Mouse (Mus musculus): ENCODE measurements at regions not wholly inside any gene's neighbourhood (a gene's known extent, or its start where the extent isn't known, plus 50 kb on each side); places are given as distances from the start of the nearest gene placed in this dataset.

- TF ChIP-seq CTCF (IDR thresholded peaks at IDR 0.05; ENCODE audit: borderline replicate concordance, extremely low read depth, insufficient read depth, insufficient read length) = no peak
- no peak for TF ChIP-seq POLR2A (IDR thresholded peaks at IDR 0.05; ENCODE audit: borderline replicate concordance, extremely low read depth, insufficient read depth, insufficient read length, poor library complexity, severe bottlenecking)
These were observed 131.5 kb upstream of the Rgma start for GRCm38 (mm10) chr7:73243591-73244355.

Measured in brain, embryonic 14.5 days (tissue).